Mouse (Mus musculus): Measurements from ENCODE around the gene Sall2.
"Not testable (repeated sequence)": the region's sequence is repeated elsewhere in the genome, so short reads cannot be mapped to it uniquely, and the experiment has no call there.

Sall2 gene

GRCm38 (mm10) chr14:52303517-52303916, 25.0 kb downstream of the Sall2 start:
- DNase-seq (ENCODE audit: low spot score in 2 of 2): not testable (repeated sequence)

DNA sequence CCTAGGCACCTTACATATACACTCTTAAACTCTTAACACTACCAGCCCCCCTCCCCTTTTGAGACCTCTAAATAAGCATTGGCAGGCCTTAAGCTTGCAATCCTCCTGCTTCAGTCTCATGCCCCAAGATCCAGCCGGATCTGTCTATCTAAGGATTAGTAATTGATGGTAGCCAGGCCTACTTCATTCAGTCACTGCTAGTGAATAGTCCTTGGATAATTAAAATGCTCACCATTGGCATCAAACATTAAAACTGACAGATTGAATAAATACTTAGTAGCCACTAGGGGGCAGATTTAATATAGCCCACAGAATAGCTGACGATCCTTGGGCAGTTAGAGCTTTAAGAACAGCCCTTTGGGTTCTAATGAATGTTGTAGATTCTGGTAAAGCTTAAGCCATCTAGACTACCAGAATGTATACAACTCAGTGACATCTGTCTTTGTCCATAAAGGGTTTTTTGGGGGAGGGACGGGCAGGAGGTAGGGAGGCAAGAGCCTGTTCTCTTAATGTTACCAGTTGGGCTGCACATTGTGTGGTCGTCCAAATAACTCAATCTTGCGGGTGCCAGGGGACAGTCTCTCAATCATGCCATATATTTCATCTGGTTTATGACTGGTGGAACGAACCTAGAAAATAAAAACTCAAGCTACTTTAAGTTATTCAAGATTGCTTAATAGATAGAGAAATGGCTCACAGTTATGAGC, 32.9 kb downstream of the Sall2 start:
- DNase-seq (ENCODE audit: low spot score in 2 of 2): no peak

DNA sequence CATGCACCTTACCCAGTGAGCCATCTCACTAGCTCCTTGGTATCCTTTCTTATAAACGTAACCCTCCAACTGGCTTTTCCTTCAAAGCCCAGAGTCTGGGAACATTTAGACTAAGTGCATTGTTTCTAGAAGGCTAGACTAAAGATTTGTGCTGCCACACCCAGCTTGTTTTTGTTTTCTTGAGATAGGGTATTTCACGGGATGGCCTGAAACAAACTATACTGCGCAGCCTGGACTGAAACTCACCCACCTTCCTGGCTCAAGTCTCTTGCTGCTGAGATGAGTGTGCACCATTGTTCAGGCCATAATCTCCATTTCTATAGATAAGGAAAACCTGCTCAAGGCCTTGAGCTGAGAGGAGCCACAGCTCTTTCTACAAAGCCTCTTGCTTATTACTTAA, 44.4 kb downstream of the Sall2 start:
- DNase-seq (ENCODE audit: low spot score in 2 of 2): no peak

DNA sequence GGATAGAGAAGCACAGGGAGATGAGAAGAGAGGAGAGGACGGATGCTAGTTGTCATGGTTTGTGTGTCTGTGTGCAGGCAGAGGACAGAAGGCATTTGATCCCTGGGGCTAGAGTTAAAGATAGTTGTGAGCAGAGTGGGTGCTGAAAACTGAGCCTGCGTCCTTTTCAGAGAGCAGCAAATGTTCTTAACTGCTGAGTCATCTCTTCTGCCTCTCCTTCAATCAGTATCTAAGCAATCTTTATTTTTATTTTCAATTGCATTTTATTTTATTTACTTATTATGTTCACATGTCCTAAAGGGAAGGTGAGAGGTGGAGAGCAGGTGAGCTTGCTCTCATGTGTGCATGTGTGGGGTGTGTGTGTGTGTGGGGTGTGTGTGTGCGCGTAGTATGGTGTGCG, 44.9 kb downstream of the Sall2 start:
- no peak for DNase-seq (ENCODE audit: low spot score in 2 of 2)

DNA sequence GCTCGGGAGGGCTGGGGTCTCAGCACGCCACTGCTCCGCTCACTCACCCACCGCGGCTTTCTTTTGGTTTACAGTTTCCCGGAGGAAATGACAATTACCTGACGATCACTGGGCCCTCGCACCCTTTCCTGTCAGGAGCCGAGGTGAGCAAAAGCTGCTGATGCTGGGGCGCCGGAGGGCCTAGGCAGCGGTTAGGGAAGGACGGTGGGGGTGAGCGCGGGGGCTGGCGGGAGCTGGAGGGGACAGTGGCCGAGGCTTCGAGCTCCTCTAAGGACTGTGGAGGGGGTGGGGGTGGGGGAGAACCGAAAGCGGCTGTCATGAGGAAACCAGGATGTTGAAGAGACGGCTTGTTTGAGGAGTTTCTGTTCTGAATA, 48.8 kb downstream of the Sall2 start:
- DNase-seq (ENCODE audit: low spot score in 2 of 2): no peak

- DNase-seq (ENCODE audit: low spot score in 2 of 2): peak; percentile 99
These were observed 49.4 kb downstream of the Sall2 start, which contains the start of the genes Tox4 and Rab2b for GRCm38 (mm10) chr14:52278932-52279746. TSS of gene Tox4 (plus strand) at chr14:52279146. TSS of gene Rab2b (minus strand) at chr14:52279545.

GRCm38 (mm10) chr14:52277210-52277609, 51.4 kb downstream of the Sall2 start:
- no peak for DNase-seq (ENCODE audit: low spot score in 2 of 2)

GRCm38 (mm10) chr14:52272781-52273180, 55.8 kb downstream of the Sall2 start:
- no peak for DNase-seq (ENCODE audit: low spot score in 2 of 2)

All from right cerebral cortex, postnatal 36 days (tissue).